Mouse (Mus musculus): Measurements from ENCODE around the gene Zbtb8a.

Gene Zbtb8a

GRCm38 (mm10) chr4:129334677-129335215 lies 43.2 kb downstream of the Zbtb8a start:
- no peak for DNase-seq (ENCODE audit: low spot score)

DNA sequence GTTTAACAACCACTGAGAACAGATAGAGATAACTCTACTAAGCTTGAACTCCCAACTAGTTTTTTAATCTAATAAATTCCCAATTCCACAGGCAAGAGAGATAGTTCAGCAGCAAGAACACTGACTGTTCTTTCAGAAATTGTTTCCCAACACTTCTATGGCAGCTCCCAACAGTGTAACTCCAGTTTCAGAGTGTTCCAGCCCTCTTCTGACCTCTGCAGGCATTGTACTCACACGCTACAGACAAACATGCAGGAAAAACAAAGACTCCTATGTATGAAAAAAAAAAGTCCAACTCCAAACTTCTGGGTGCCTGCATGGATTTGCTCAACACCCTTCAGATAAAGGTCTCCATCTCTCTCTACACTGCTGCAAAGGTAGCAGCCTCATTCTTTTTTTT lies 45.1 kb downstream of the Zbtb8a start:
- no peak for DNase-seq (ENCODE audit: low spot score)

DNA sequence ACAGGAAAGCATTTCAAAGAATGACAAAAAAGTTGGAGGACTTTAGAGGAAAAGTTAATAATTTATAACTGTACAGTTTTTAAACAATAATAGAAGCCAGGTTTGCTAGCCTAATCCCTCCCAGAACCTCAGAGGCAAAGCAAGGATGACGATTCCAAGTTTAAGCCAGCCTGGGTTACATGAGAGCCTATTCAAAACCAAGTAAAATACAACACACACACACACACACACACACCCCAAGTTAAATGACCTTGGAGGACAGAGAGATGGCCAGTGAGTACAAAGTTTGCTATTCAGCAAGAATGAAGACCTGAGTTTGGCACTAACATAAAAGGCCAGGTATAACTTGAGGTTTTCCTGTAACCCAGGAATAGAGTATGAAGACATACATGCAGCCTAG lies 51.7 kb downstream of the Zbtb8a start:
- no peak for DNase-seq (ENCODE audit: low spot score)

DNA sequence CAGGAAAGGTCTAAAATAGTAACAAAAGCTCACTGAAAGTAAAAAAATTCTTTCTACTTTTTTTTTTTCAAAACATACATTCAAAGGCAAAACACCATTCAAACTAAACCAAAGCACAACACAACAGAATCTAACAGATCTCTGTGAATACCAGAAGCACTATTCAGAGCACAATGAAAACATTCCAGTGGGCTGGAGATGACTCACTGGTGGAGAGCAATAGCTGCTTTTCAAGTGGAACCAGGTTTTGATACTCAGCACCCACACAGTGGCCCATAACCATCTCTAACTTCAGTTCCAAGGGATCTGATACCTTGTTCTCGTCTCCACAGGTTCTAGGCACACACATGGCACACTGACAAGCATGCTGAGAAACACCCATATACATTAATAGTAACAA lies 53.2 kb downstream of the Zbtb8a start:
- no peak for DNase-seq (ENCODE audit: low spot score)

DNA sequence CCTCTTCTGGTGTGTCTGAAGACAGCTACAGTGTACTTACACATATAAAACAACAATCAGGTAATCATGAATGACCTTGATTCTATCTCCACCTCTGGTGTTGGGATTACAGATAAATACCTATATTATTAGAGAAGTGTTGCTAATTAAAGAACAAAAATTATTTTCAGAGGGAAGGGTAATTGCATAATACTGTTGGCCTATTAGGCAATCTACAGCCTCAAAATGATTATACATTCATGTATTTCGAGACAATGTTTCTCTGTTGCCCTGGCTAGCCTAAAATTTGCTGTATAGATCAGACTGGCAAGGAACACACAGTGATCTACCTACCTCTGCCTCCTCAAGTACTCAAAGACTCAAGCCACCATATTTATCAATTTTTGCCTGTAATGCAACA lies 54.4 kb downstream of the Zbtb8a start:
- no peak for DNase-seq (ENCODE audit: low spot score)

DNA sequence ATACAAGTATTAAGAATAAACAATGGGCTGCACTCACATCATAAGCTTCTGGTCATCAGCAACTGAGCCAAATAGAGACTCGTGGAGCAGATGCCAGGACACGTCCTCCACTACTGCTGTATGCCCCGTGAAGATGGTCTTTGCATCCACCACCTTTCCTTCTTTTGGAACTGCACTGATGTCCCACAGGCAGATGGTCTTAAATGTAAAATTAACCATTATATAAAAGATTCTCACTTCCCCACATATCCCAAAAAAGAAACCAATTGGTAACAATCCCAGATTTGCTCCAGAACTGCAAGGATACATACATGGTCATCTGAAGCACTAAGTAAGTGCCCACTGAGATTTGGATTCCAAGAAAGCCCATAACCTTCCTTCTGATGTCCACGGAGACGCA lies 55.9 kb downstream of the Zbtb8a start:
- no peak for DNase-seq (ENCODE audit: low spot score)

DNA sequence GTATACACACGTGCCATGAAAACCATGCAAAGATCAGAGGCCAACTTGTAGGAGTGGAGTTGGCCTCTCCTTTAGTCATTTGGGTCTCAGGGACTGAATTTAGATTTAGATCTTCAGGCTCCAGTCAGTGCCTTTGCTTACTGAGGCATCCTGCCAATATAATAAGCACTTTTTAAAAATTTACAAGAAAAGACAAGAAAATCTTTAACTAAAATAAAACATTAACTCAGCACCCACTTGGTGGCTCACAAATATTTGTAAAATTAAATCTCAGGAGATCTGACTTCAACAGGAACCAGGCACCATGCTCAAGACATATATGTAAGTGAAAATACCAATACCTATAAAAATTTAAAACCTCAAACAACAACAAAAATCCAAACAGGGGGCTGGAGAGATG lies 57.0 kb downstream of the Zbtb8a start:
- DNase-seq (ENCODE audit: low spot score) = no peak

DNA sequence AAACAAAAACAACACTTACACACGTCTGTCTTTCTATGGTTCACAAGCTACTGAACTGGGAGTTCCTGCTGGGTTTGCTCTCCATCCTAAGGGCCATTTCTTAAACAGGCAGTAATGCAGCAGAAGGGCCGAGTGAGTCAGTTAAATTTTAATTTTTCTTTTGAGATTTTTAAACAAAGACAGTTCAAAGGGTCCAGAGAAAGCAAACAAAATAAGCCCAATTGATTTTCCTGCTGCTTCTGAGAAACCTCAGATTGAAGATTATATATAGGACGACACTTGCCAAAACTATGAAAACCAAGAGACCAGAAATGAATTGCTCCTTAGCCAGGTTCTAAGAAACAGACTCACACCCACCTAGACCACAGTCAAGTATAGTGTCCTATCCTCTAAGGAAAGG lies 64.0 kb downstream of the Zbtb8a start:
- DNase-seq (ENCODE audit: low spot score) = no peak

DNA sequence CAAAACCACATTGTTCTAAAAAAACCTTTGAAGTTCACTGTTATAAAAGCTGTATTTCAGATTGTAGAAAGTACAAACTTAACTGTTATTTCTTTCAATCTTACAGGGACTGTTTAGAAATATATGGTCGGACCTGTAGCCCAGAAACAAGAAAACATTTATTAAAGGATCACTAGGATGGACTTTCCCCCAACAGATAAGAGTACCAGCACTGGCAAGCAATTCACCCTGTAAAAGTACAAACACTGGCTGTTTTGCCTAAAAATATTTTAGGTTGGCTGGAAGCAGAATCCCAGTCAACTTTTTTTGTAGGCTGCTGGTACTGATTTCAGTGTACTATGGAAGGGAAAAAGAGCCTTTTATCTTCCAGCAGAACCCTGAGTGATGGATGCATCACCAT lies 70.0 kb downstream of the Zbtb8a start:
- no peak for DNase-seq (ENCODE audit: low spot score)

DNA sequence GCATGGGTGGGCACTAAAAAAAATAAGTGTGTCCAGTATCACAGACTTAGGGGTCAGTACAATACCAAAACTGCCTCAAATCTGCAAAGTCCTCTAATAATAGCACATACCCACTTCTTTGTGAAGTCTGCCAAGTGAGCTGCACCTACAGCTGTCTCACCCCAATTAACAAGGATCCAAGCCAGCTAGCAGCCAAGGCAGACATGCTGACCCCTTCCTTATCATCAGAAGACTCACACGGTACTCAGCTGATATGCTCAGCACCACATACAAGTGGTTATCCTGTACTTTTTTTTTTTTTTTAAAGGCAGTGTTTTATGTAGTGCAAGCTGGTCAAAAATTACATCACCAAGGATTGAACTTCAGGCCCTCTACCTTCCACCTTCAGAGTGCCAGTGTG lies 73.6 kb downstream of the Zbtb8a start:
- no peak for DNase-seq (ENCODE audit: low spot score)

GRCm38 (mm10) chr4:129303816-129304215 lies 74.1 kb downstream of the Zbtb8a start:
- no peak for DNase-seq (ENCODE audit: low spot score)

Measured in T-cell, adult 2 months (primary cell).